Mouse (Mus musculus) heart, adult 11 months (tissue): ENCODE measurements around the gene Fsd1l.

Experiments used
- DNase-seq: peaks from one replicate; pipeline ENCODE4 v3.0.0; 2022

The Fsd1l gene

DNA sequence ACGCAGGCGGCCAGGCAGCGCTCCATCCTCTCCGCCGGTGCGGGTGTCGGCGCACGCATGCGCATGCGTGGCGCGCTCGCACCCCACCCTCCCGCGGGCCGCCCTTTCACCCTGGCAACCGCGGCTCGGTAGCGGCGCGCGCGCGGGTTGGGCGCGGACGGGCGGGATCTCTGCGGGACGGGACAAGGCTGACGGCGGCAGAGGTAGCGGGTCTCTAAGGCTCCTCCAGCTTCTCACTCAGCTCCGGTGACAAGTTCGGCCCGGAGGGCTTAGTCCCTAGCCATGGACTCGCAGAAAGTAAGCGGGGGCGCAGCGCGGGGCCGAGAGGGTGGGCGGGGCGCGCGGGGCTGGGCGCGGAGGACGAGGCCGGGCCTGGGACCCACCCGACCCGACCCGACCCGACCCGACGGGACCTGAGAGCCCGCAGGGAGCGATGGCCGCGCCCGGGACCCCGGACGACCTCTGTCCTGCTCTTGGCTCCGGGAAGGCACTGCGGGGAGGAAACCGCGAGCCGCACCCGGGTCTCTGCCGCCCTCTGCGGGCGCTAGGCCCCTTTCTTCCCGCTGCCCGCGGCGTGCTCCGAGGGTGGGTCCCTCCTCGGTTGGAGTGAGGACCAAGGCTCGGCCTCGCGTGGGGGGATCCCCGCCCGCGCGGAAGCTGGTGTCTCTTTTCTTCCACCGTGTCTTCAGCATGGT lies at the start of gene Fsd1l:
Fsd1l (plus strand) TSS at position 156 of the 695 bp plus-strand sequence.
- peak; percentile 98 for DNase-seq

DNA sequence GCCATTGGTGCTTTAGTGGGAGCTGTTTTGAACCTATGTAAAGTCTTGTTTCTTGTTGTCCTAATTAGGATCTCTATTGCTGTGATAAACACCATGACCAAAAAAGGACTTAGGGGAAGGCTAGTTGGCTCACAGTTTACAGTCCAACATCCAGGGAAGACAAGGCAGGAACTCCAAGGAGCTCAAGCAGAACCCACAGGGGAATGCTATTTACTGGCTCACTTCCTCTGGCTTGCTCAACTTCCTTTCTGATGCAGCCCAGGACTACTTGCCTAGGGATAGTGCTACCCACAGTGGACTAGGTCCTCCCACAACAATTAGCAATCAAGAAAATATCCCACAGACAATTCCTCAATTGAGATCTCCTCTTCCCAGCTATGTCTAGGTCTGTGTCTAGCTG lies 43.6 kb upstream of the Fsd1l start:
- peak; percentile 55 for DNase-seq

DNA sequence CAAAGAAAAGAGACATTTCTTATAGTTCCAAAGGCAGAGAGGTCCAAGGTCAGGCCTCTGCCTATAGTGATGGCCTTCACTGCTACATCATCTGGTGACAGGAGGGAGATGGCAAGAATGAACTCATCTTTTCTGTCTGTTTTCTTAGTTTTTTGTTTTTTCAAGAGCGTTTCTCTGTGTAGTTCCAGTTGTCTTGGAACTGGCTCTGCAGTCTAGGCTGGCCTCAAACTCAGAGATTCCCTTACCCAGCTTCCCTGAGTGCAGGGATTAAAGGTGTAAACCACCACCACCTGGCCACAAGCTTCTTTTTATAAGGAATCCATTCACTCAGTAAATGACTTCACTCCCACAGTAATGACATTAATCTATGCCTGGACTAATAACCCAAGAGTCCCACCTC lies 42.3 kb upstream of the Fsd1l start:
- peak; percentile 55 for DNase-seq

DNA sequence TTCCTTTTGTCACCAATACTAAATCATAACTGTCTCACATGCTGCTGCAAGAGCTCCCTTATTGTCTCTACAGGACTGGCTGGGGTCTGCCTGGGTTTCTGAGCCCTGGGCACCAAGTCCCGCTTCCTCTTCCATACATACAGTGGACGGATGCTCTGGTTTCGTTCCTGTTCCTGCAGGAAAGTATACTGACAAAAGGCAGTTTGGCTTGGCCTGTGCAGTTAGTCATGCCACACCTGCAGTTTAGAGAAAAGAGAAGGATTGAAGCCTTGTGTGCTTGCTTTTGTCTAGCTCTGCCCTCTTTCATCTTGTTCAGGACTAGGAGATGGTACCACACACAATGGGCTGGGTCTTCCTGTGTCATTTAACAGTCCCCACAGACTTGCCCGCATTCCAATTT lies 41.8 kb upstream of the Fsd1l start:
- DNase-seq, result peak; percentile 70

DNA sequence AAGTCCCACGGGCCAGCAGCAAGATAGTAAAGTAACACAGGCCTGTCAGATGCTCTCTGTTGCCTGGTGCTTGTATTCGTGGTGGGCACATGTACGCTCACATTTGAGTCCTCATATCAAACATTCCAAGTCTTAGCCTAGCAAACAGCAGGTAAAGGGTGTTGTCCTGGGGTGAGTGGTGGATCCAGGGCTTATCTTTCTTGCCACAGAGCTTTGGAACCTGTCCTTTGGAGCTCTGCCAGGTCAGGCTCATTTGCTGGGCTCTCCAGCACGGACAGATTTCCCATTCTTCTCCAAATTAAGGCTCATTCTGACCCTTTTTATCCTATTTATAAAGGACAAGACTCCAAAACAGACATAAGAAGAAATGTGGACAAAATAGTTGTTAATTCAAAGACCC lies 41.1 kb upstream of the Fsd1l start:
- DNase-seq, result peak; percentile 86

DNA sequence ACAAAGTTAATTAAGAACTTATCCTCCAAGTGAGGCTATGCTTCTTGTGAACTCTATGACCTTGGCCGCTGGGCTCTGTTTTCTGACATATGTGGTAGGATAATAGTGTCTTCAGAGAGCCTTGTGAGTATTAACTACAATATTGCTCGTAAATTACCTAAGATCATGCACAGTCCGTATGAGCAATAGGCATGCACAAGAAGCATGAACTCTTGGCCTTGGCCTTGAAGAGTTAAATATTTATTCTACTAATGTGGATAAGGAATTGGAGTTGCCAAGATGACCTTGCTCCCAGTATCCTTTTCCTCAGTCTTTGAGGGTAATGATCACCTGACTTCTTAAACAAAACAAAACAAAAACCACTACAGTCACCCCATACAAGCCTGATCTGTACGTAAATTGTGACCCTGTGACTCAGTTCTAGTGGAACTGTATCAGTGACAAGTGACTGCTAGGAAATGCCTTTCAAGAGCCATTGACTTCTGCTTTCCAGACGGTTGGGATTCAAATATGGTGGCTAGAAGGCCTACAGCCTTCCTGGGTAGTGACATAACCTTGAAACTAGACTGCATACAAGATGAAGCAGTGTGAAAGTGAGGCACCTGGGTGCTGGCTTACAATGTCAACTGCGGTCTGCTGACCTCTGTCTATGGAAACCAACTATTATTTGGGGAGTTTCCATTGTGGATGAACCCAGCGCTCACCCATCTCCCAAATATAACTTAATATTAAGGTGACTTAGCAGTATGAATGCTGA lies 40.4 kb upstream of the Fsd1l start:
- peak; percentile 81 for DNase-seq

DNA sequence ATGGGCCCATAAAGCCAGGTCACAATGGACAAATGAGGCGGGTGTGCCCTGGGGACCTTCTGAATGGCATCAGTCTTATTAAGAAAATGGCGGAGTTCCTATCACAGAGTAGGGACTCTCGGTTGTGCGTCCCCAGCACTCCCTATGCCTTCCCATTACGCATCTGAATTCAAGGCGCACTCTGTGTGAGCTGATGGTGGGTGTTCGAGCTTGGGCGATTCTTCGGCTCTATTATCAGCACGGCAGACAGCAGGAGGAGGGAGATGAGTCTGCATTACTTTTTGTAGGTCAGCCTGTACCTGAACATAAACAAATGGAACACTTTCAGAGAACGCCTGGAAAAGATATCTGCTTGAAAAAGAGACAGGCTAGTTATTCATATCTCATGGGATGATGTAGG lies 39.7 kb upstream of the Fsd1l start:
- DNase-seq, result peak; percentile 87

DNA sequence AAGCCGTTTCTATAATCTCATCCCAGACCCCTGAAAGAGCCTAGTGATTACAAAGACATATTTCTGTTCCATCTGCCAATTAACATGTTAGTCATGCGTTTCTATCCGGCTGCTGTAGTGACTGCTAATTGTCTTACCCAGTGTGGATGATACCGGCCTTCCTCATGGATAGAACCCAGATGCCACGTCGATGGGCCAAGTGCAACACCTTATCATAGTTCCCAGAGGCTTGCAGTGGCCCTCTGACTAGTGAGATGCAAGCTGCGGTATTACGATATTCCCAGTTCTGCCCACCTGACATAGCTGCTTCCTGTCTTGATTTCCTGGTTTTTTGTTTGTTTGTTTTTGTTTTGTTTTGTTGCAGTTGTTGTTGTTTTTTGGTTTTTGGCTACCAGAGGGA lies 39.3 kb upstream of the Fsd1l start:
- DNase-seq, result peak; percentile 98

DNA sequence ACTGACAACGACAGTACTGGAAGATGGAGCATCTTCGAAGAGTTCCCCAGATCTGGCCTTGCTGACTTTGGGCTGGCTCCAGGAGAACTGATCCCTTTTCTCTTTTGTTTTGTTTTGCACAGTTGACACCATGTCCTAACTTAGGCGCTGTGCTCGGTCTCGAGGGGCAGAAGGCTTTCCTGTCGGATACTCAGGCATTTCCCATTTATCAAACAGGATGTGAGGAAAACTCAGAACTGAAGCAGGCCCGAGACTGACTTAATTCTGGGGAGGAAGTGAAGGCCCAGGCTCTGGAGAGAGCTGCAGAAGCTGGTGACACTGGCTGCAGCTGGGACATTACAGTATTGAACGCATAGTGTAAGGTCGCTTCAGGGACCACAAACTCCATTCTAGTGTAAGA lies 38.9 kb upstream of the Fsd1l start:
- peak; percentile 99 for DNase-seq

DNA sequence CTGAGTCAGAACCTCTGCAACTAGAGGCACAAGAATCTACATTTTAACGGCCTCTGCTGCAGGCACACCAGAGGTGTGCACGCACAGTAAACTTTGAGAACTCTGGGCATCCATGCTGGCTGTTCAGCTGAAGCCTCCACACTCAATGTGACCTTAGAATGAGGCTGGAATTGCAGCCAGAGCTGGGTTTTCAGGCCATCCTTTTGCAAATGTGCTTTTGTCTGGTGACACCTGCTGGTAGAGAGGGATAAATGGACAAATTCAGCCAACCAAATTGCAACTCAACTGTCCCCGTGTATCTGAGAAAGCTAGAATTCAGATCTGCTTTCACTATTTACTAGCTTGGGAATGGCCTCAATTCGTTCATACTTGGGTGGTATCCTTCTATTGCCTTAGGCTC lies 37.1 kb upstream of the Fsd1l start:
- peak; percentile 95 for DNase-seq

DNA sequence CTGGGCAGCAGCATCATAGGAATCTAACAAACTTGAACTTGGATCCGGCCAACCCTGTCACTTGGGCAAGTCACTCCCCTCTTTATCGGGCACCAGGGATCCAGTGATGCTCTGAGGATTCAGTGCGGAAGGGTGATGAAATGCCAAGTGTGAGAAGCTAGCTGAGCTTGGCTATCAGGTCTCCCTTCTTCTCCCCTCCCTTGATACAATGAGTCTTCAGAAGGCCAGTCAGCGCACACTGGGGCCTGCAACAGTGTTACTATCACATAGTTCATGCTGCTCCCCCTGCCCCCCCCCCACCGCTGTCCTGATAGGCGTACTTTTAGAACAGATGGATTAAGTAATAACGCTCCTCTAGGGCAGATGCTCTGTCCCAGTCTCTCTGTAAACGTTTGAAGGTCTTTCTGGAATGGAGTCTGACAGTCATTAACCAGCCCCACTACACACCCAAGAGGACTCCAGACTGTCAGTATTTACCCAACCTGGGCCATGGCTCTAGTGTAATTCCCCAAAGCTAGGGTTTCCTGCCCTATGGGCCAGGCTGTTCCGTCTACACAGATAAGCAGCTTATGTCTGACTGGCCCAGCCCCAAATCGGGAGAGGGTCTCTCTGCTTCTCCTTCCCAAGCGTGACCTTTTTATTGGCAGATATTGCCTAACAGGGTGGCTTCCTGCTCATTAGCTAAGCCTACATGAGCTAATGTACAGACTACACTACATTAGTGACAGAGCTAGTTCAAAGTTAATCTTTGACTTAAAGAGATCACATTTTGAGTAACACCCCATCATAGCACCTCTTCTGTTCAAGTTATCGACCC lies 35.8 kb upstream of the Fsd1l start:
- peak; percentile 92 for DNase-seq

DNA sequence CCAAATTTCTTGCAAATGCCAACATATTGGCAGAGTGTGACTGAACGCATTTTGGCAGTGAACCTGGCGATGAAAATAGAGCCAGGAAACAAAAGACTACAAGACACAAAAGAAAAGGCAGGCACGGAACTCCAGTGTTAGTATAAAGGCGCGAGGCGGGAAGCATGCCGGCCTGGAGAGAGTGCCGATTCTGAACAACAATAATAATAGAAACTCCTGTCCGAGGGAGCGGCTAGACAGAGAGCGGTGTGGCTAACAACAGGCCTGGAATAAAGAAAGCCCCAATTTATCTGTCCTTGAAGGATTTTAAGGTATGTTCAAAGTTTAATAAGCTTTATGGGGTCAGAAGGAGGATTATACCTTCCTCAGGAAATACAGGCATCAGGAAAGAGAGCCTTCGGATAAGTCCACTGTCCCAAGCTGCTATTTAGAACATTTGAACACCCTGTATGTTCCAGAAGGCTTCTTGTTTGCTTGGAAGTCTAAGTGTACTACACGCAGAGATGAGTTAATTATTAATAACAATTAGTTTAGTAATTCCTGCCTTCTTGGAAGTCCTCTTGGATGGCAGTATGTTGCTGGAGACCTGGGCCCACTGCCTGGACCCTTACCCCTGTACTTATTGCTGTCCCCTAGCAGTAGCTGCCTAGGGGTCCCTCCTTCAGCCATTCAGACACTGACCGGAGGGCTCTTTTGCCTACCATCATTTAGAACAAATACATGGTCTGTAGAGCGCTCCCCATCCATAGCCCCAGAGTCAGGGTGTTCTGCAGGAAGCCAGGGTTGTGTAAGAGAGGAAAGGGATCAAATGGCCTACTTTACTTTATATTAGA lies 35.0 kb upstream of the Fsd1l start:
- no peak for DNase-seq

DNA sequence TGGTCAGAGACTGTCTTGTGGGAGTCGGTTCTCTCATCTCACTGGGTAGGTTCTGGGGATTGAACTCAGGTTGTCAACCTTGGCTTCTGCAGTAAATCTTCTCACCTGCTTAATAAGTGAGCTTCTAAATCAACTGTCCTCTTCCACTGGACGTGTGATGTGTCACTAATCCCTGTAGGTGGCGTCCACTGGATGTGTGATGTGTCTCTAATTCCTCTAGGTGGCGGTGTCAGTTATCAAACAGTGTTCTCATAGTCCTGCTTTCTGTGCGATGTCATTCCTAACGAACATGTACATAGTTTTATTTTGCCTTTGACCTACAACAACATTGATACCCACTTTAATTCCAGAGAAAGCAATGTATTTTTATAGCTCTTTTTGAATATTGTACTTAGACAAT lies 30.8 kb upstream of the Fsd1l start:
- DNase-seq, result no peak

DNA sequence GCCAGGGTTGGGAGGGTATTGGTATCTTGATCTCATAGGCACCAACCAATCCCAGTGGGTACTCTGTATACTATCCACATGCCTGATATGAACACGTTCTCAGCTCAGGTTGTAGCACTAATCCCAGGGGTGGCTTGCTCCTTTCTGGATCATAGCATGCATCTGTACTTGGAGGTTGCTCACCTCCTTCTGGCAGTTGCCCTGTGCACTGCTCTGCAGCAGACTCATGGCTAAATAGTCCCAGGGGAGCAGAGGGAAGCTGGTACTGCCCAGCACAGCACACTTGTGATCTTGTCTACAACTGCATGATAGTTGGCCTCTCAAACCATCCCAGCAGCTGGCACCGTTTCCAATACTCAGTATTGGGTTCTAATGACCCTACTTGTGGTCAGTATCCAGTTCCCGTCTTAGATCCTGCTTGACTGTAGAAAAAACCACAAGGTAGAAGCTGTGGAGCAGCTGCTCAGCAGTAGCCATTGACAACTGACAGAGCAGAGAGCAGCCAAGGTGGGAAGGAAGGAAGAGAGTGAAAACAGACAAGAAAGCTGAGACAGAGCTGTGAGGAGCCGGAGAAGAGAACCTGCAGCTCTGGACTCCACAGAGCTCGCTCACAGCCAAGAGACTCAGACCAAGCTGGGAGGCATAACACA lies 16.6 kb upstream of the Fsd1l start:
- peak; percentile 85 for DNase-seq

DNA sequence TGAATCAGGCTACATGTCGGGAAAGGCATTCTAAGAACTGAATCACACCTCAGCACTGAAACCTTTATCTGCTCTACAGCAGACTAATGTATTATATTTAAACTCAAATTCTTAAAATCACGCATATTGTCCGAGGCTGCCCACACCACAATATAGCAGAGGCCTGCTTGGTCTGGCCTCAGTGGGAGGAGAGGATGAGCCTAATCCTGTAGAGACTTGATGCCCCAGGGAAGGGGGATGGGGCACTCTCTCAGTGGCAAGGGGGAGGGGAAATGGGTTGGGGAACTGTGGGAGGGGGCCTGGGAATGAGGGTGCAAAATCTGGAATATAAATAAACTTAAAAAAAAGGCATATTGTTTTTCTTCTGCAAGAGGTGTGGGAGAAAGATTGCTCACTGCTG lies 13.3 kb upstream of the Fsd1l start:
- peak; percentile 55 for DNase-seq

DNA sequence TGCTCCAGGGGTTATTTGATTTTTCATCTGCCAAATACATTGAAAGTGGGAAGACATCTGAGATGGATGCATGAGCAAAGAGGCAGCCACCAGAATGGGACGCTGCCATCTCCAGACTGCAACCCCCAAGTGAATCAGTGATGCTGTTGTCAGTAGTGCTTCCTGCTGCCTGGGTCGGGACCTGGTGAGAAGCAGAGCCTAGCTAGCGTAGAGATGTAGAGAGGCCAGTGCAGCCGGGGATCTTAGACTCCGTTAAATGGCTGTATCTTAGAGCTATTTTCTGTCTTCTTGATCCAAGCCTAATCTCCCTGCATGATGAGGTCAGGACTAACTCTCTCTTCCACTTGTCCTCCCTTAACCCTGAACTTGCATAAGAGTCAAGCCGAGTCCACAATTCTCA lies 11.2 kb upstream of the Fsd1l start:
- peak; percentile 92 for DNase-seq

DNA sequence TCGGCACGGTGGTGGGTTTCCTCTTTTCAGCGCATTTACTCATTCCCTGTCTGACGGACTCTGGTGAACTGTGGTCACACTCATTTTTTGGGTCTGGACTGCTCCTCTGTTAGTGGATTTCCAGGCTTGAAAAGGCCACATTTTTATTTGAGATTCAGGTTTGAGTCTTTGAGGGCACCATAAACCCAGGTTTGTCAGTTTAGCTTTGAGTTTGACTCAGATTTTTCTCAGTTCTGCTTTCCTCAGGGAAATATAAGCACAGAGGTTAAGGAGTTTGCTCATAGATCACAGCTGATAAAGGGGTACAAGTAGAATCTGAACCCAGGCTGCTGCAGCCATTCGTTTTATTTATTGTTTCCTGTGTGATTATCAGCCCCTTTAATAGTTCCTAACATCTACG lies 10.2 kb upstream of the Fsd1l start:
- DNase-seq, result no peak

DNA sequence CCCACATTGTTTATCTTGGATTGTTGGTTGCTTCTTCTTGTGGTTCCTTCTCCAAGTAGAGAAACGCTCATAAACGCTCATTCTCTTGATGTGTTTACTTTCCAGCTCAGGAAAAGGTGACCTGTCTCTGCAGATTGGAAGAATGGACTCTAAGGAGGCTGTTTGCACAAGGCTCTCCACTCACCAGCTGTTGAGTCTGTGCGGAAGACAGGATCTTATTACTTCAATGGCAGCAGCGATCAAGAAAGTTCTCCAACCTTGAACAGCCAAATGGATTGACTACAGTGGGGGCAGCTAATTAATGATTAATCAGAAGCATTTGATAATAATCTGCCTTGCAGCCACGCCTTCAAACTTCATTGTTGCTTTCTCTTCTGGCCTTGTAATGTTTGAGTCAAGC lies 9.8 kb upstream of the Fsd1l start:
- DNase-seq, result no peak

DNA sequence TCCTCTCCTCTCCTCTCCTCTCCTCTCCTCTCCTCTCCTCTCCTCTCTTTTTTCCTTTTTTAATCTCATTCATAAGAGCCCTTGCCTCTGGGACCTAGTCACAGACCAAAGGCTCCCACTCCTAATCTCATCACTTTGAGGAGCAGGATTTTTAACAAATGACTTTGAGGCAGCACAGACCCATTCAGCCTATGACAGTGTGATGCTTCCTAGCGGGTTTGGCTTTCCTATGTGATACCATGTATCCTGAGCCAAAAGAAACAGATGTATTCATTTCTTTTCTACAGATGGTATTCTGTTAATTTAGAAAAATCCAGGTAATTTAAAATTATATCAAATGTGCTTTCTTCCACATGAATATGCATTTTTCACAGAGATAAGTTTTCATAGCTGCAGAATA lies 7.6 kb upstream of the Fsd1l start:
- DNase-seq, result no peak

DNA sequence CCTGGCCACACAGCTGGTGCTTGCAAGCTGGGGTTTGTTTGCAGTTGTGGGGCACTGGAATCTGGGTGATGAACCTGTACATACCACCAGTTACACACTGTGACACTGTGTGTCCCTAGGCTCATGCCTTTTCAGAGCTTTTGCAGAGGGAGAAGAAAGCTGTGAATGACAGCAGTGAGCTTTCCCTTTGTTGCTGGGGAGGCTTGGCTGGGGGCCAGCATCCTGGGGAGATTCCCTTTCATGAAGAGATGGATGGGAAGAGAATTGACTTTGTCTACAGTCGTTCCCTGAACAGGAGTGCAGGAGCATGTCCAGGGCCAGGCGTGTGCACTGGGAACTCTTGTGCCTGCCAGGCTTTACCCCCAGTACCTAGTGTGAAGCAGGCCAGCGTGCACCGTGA lies 6.5 kb upstream of the Fsd1l start:
- DNase-seq, result peak; percentile 23

DNA sequence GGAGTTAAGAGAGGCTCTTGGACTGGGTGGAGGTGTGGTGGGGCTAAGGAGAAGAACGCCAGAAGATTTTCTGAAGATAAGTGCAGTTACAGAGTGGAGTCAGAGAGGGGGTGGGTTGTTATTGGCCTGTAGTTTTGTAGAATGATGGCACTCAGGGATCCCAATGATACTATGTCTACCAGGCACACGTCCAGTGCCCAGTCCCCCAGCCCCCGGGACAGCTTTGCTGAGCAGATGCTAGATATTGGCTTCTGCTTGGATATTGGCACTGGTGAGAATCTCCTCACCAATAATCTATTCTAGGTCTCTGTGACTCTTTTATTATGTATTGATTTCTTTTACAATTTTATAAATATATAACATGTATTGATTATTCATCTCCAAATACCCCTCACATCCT lies 6.0 kb upstream of the Fsd1l start:
- DNase-seq, result no peak

DNA sequence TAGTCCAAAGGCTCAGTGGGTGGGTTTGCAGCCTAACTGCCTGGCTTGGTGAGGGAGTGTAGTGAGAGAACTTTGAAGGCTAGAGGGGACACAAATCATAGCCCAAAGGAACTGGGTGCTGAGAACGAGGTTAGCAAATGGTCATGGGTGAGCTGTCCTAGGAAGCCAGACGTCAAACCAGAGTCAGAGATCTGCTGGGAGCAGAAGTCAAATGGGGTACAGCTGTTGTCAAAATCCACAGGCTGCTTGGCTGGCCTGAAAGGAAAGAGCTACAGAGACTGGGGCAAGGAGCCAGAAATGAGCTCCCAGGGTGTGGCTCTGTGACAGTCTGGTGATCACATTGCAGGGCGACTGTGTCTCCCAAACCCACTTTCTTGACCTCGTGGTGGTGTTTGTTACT lies 2.3 kb upstream of the Fsd1l start:
- peak; percentile 98 for DNase-seq

DNA sequence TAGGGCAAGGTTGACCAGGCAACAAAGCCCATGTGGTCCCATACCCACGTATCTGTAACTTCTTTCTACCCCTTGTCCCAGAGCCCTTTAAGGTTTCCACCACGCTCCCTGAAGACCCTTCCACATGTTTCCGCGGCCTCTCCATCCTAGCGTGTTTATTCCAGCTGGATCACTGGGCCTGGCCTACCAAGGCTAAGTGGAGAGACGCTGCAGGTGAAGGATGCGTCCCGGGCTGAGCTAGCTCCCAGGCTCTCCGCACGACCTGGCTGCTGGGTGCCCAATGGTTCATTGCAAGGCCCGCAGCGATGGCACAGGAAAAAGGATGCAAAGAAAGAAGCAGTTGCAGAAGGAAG lies 332 bp upstream of the Fsd1l start:
- no peak for DNase-seq
